Mouse (Mus musculus) midbrain, embryonic 11.5 days (tissue): ENCODE results near the gene Rnasel. TPM values are rescaled to one million over a fixed set of nuclear protein-coding genes. Genes with fewer than 3 reads are reported as not detected.

Source experiments
- ATAC-seq: fragments of 200-750 bp; cut with Nextera tagmentation; 2 replicates; pipeline ENCODE4 v1.8.0; 2017; ENCODE audit warnings: moderate TSS enrichment, moderate library complexity; ENCODE audit not compliant: low FRiP score
- DNase-seq: peaks from one replicate; pipeline ENCODE4 v3.0.0; 2015; ENCODE audit warnings: low spot score; ENCODE audit errors: missing footprints
- H3K27ac ChIP-seq: fragments of 300-500 bp; sonication (generic); 2 replicates; pipeline ENCODE4 v1.5.1; 2014; ENCODE audit warnings: low read depth, low read length
- H3K27me3 ChIP-seq: fragments of 300-500 bp; sonication (generic); 2 replicates; pipeline ENCODE4 v1.6.1; 2014; ENCODE audit warnings: mild to moderate bottlenecking, low read length, moderate library complexity, mixed read lengths; ENCODE audit not compliant: control insufficient read depth, insufficient read depth
- H3K36me3 ChIP-seq: fragments of 300-500 bp; sonication (generic); 2 replicates; pipeline ENCODE4 v1.6.1; 2014; ENCODE audit warnings: mild to moderate bottlenecking, low read length, moderate library complexity, mixed read lengths; ENCODE audit not compliant: control insufficient read depth, insufficient read depth
- H3K4me1 ChIP-seq: fragments of 300-500 bp; sonication (generic); 2 replicates; pipeline ENCODE4 v1.6.1; 2014; ENCODE audit warnings: low read length; ENCODE audit not compliant: control insufficient read depth, insufficient read depth
- H3K4me2 ChIP-seq: fragments of 300-500 bp; sonication (generic); 2 replicates; pipeline ENCODE4 v1.6.1; 2014; ENCODE audit warnings: mild to moderate bottlenecking, moderate library complexity
- H3K4me3 ChIP-seq: fragments of 300-500 bp; sonication (generic); 2 replicates; pipeline ENCODE4 v1.5.1; 2014; ENCODE audit warnings: low read depth, low read length
- H3K9ac ChIP-seq: fragments of 300-500 bp; sonication (generic); 2 replicates; pipeline ENCODE4 v1.6.1; 2014; ENCODE audit warnings: low read length
- H3K9me3 ChIP-seq: fragments of 300-500 bp; sonication (generic); 2 replicates; pipeline ENCODE4 v1.6.1; 2016; ENCODE audit warnings: low read length; ENCODE audit not compliant: control insufficient read depth
- WGBS: fragments of 180-500 bp; shearing (Covaris S2); extraction: QIAGEN DNeasy Blood & Tissue Kit; methylation state at CpG from one replicate; pipeline ENCODE4 v1.1.7; 2014; 5-methylcytosine and 5-hydroxymethylcytosine counted together
- polyA plus RNA-seq: library from polyadenylated mRNA; unstranded; fragments of >200 nt; fragmentation: Nextera tagmentation; extraction: Ambion mirVana; gene quantifications from 2 replicates; pipeline ENCODE4 v1.2.1, GENCODE M21; 2014

Rnasel gene
- polyA plus RNA-seq, 1 experiment from 2014 or later: 28.3 TPM

DNA sequence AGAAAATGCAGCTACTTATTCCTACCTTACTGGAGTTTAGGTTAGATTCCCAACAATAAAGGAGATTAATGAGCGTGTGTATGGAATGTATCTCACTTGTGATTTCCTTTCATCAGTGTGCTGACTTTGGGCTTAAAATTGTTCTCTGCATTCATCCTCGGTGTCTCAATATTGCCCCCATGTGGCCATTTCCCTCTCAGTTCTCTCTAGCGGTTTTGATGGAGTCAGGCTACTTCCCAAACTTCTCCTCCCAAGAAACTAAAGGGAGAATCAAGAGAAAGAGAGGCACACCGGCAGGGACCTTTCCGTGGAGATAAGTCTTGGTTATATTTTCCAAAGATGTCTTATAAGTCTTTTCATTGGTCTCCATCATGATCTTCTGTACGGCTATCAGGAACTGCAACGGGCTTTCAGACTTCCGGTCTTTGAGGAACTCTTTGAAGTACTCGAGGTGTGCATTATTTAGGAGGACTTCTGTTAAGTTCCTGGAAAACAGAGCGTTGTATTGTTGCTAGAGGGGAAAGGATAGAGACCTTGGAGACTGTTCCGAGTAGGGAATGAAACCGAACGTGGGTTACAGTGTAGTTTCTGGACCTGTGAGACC lies 58.3 kb downstream of the Rnasel start:
- Histone ChIP-seq H3K4me1 (peaks cover 3% of the 10 kb centered on the region; the same call in 1 of the 2 replicates), H3K27ac (no peak overlapping the region), H3K4me2 (no peak overlapping the region), H3K9ac (no peak overlapping the region), H3K36me3 (no peaks in the 10 kb centered on the region), H3K27me3 (no peaks in the 10 kb centered on the region), H3K4me3 (no peak overlapping the region), H3K9me3 (no peaks in the 10 kb centered on the region)
- 54% methylated on average over 13 of the region's 13 CpGs for WGBS
- DNase-seq: peak; percentile 86
- ATAC-seq: no peak

Other genes with a start within 250 kb of the Rnasel start
- gene Npl, start 199.4 kb upstream of the Rnasel start, polyA plus RNA-seq: 20.5 and 23.6 TPM in 2 replicates
- 12.7 and 14.1 TPM in 2 replicates for gene Rgs8, start 96.4 kb upstream of the Rnasel start, polyA plus RNA-seq
- gene Rgs16, start 9.1 kb upstream of the Rnasel start, polyA plus RNA-seq: 20.3 and 21.6 TPM in 2 replicates
- gene Rgsl1, start 94.7 kb downstream of the Rnasel start, polyA plus RNA-seq: not detected in 2 replicates
- 0.77 and 0.79 TPM in 2 replicates for gene Teddm1b, start 124.9 kb downstream of the Rnasel start, polyA plus RNA-seq
- not detected in 2 replicates for gene Teddm1a, start 142.3 kb downstream of the Rnasel start, polyA plus RNA-seq
- gene Glul, start 150.5 kb downstream of the Rnasel start, polyA plus RNA-seq: 121 and 130 TPM in 2 replicates
- gene Teddm2, start 150.8 kb downstream of the Rnasel start, polyA plus RNA-seq: 0.43 and 0.48 TPM in 2 replicates